Mouse (Mus musculus) adrenal gland, postnatal 25 days (tissue): ENCODE results near the gene Mslnl. TPM values are rescaled to one million over a fixed set of nuclear protein-coding genes. Genes with fewer than 3 reads are reported as not detected.

Source experiments
- DNase-seq: peaks from one replicate; pipeline ENCODE4 v3.0.0; 2021; ENCODE audit warnings: mixed read lengths
- total RNA-seq: library from RNA; stranded (reverse); gene quantifications from 2 replicates; pipeline ENCODE4 v1.2.3, GENCODE M21; 2021

Gene Mslnl
- total RNA-seq, 1 experiment from 2014 or later = not detected

GRCm38 (mm10) chr17:25744311-25744710 is 8.5 kb downstream of the Mslnl start:
- DNase-seq = no peak

GRCm38 (mm10) chr17:25748238-25748637 is 12.4 kb downstream of the Mslnl start:
- DNase-seq = no peak

GRCm38 (mm10) chr17:25749314-25749713 is 13.5 kb downstream of the Mslnl start:
- no peak for DNase-seq

- peak; percentile 79 for DNase-seq
Observed at GRCm38 (mm10) chr17:25751446-25751845, 15.6 kb downstream of the Mslnl start.

- DNase-seq = no peak
Observed at GRCm38 (mm10) chr17:25754241-25754640, 18.4 kb downstream of the Mslnl start, which contains the start of gene Msln. Gene Msln, minus strand, starts transcription at chr17:25754378.

- DNase-seq = no peak
Observed at GRCm38 (mm10) chr17:25755086-25755485, 19.2 kb downstream of the Mslnl start.

GRCm38 (mm10) chr17:25755627-25756377 is 20.0 kb downstream of the Mslnl start:
- DNase-seq = no peak

GRCm38 (mm10) chr17:25756378-25757242 is 20.8 kb downstream of the Mslnl start:
- no peak for DNase-seq

GRCm38 (mm10) chr17:25757691-25758090 is 21.8 kb downstream of the Mslnl start:
- no peak for DNase-seq

- DNase-seq = no peak
Observed at GRCm38 (mm10) chr17:25760148-25760547, 24.3 kb downstream of the Mslnl start.

- DNase-seq = no peak
Observed at GRCm38 (mm10) chr17:25761561-25761970, 25.7 kb downstream of the Mslnl start.

- no peak for DNase-seq
Observed at GRCm38 (mm10) chr17:25762591-25762990, 26.7 kb downstream of the Mslnl start.

- no peak for DNase-seq
Observed at GRCm38 (mm10) chr17:25765886-25766285, 30.0 kb downstream of the Mslnl start.

GRCm38 (mm10) chr17:25769331-25769730 is 33.5 kb downstream of the Mslnl start:
- no peak for DNase-seq

- peak; percentile 96 for DNase-seq
Observed at GRCm38 (mm10) chr17:25773549-25774120, 37.8 kb downstream of the Mslnl start, which contains the start of gene Narfl. Gene Narfl, plus strand, starts transcription at chr17:25773776.

- DNase-seq = no peak
Observed at GRCm38 (mm10) chr17:25775318-25776062, 39.6 kb downstream of the Mslnl start.

- no peak for DNase-seq
Observed at GRCm38 (mm10) chr17:25777948-25778347, 42.1 kb downstream of the Mslnl start.

- DNase-seq = no peak
Observed at GRCm38 (mm10) chr17:25781339-25781738, 45.5 kb downstream of the Mslnl start.

- peak; percentile 72 for DNase-seq
Observed at GRCm38 (mm10) chr17:25783086-25783485, 47.2 kb downstream of the Mslnl start.

GRCm38 (mm10) chr17:25783861-25784574 is 48.2 kb downstream of the Mslnl start:
- no peak for DNase-seq

GRCm38 (mm10) chr17:25785281-25785745 is 49.5 kb downstream of the Mslnl start, which contains the start of gene Haghl:
Gene Haghl, minus strand, starts transcription at chr17:25785673.
- peak; percentile 94 for DNase-seq
